Mouse (Mus musculus) monocyte, adult 5-6 weeks (primary cell): ENCODE results near the gene Zfp592. TPM values are rescaled to one million over a fixed set of nuclear protein-coding genes. Genes with fewer than 3 reads are reported as not detected.
A peak's percentile ranks its signal among the peaks of the same experiment; 100 is the strongest.

Source experiments
- ATAC-seq: fragments of 153-309, 156-312 bp; replicated peaks from 2 replicates; pipeline ENCODE4 v1.8.0; 2017; ENCODE audit warnings: mild to moderate bottlenecking; ENCODE audit not compliant: low TSS enrichment, insufficient number of reproducible peaks, severe bottlenecking, poor library complexity, low FRiP score
- total RNA-seq: library from RNA; stranded (forward); fragments of 200-1000, 200-491, 200-594 nt; gene quantifications from 3 replicates; pipeline ENCODE4 v1.2.3, GENCODE M21; 2017

The Zfp592 gene
- total RNA-seq, 1 experiment from 2014 or later, result 24.9 TPM

DNA sequence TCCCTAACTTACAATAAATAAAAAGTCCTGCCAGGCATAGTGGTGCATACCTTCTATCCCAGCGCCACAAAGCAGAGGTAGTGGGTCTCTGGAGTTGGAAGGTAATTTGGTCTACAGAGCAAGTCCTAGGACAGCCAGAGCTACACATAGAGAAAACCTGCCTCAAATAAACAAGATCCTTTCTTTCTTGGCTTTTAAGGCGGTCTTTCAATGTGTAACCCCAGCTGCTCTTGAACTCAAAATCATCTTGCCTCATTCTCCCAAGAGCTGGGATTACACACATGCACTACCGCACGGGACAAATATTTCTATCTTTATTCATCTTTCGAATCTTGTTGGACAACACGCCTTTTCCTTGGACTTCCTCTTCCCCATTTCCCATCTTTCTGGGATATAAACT, 1.4 kb upstream of the Zfp592 start:
- no peak for ATAC-seq

DNA sequence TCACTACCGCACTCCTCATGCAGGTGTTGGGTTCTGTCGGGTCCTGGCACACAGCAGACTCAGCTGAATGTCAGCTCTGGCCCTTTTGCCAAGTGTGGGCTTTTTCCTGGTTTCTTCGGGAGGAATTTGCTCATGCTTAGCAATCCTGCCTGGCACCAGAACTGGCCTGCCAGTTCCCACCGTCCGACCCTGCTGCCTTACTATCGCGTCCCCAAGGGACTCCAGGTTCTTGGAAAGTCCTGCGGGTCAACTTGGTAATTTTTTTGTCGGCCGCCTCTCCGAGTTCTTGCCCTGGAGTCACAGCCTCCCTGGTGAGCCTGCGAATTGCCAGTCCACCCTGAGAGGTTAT, 876 bp upstream of the Zfp592 start:
- no peak for ATAC-seq

DNA sequence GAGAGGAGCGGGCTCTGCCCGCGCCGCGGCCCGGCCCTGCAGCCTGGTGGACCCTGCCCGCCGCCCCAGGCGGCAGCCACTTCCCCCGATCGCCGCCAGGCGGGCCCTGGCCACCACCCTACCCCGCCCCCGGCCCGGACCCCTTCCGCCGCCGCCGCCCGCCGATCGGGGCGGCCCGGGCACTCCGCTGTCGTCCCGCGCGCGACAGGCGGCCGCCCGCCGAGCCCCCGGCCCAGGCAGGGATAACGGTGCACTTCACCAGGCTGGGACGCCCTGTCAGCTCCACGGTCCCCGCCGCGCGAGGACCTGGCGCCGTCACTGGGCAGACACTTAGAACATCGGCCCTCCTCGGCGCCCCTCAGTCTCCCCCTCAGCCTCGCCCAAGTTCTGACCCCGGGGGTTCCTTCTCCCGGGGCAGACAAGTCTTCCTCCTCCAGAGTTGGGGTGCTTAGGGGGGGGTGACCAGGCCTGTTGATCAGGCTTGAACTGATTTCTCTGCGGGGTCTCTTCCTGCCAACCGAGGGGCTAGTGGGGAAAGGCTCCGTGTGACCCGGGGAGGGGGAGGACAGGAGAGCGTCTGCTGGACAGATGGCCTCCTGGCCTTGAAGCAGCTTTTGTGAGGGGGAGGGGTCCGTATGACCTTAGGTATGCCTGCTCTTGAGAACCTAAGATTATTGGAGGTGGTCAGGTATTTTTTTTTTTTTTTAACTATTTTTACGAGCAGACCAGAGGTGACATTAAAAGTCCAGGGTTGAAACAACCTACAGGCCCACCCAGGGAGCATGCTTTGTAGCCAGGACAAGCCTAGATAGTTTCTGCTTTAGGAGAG, 567 bp downstream of the Zfp592 start:
- no peak for ATAC-seq

DNA sequence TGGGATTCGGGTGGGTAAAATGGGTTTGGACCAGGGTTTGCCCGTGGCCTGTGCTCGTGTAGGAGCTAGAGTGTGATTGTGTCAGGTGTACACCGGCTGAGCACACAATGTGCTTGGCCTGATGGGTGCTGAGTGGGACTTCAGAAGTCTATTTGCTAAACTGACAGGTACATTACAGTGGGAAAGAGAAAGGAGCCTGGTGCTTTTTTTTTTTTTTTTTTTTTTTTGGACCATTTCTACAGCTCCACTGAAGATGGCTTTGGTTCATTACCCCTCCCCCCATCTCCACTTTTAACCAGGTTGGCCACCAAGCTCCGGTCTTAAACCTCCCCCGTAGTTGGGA, 1.2 kb downstream of the Zfp592 start:
- no peak for ATAC-seq

DNA sequence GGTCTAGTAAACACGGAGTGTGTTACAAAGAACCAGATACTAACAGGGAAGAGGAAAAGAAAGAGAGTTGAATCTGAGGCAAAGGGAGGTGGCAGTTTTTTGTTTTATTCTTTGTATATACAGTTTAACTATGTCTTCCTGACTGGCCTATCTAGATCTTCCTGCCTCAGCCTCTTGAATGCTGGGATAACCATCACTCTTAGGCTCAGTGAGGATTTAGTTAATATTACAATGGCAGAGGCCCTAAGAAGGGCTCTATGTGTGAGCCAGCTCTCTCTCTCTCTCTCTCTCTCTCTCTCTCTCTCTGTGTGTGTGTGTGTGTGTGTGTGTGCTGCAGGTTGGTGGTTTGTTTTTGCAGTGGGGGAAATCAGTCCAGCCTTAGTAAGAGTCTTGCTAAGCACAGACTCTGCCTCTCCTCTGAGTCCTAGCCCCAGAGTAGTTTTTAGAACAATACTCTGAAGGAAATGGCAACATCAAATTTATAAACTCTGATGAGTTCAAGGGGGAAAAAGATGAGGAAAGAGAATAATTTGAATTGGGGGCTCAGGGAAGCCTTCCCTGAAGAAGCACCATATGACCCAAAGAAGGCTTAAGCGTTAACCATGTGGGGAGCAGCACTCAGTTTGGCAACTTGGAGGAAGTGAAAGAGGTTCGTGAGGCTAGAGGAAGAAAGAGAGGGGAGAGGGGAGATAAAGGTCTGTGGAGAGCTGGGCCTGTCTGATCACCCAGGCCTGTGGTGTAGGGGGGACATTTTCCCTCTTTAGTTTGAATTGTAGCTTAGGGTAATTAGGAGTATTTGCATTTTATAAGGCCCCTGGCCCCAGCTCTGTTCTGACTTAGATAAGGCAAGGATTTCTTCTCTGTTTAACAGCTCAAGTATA, 2.0 kb downstream of the Zfp592 start:
- ATAC-seq, result peak; percentile 56

DNA sequence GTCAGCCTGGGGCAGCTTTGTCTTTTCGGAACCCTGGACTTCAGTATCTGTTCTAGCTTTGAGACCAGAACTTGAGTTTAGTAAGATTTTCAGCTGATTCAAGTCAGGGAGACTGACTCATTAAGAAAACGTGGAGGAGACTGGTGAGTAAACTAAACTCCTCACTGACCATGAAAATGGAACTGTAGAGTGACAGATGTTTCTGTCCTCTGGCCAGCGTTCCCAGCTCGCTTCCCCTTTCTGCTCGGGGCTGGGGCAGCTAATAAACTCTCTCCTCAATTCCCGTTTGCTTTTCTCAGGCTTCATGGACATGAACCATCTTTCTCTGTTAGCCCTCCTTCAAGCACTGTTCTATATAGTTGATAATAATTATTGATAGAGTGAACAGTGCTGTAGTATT, 4.3 kb downstream of the Zfp592 start:
- ATAC-seq, result 0 out of 2 replicates have a peak, but pooled peaks have one; percentile 40

DNA sequence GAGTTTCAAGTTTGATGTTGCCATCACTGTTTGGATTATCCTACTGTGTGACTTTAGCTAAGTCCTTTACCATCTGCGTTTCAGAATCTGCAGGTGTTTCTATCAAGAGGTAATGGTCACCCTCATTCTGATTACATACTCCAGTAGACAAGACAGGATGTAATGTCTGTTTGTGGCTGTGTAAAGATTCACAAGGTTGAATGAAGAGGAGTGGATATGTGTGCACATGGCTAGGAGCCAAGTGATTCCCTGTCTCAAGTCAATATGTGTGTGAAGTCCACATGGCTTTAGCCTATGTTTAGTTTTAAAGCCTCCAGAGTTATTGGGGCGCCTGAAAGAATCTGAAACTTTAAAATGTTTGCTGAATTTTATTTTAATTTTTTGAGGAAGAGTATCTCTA, 6.1 kb downstream of the Zfp592 start:
- ATAC-seq, result no peak

DNA sequence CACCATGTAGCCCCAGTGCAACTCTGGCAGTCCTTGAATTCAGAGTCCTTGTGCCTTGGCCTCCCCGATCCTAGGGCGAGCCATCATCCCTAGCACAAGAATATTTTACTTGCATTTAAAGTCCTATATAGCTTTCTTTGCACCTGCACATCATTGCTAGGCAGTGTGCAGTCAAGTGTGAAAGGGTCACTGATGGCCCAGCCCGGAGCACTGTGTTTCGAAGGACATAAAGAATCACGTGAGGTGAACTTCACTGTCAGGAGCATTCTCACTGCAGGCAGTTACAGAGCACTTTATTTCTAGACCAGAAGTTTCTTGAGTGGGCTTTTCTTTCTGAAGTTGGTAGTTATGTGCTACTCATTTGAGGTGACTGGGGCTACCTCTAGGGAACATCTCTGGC, 8.4 kb downstream of the Zfp592 start:
- ATAC-seq, result no peak

DNA sequence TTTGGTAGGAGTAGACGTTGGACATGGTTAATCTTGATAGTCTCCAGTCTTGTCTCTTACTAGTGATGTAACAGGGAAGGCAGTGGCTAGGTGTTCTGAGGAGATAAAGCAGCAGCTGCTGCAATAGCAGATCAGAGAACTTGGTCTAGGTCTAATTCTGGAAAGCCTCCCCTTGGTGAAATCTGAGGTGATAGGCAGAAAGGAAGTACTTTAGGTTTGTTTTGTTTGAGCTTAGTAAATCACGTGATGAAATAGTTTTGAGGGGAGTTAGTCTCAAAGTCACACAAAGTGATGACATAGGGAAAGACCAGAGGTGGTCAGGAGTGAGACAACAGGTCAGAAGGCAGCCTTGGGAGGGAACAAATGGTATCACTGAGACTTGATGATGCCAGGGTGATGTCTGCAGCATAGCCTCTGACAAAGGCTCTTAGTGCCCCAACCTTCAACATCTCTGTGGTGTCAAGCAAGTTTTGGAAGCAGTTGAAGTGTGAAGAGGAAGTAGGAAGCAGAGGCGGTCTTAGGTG, 11.1 kb downstream of the Zfp592 start:
- ATAC-seq, result peak; percentile 48; the same call in 1 of the 2 replicates

DNA sequence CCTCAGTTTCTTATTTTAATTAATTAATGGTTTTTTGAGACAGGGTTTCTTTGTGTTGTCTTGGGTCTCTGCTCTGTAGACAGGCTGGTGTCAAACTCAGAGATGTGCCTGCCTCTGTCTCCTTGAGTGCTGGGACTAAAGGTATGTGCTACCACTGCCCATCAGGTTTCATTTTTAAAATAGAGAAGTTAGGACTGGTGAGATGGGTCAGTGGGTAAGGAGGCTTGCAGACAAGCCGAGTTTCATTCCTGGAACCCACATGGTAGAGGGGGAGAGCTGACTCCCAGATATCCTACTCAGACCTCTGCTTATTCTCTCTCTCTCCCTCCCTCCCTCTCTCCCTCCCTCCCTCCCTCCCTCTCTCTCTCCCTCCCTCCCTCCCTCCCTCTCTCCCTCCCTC, 12.5 kb downstream of the Zfp592 start:
- ATAC-seq, result no peak

DNA sequence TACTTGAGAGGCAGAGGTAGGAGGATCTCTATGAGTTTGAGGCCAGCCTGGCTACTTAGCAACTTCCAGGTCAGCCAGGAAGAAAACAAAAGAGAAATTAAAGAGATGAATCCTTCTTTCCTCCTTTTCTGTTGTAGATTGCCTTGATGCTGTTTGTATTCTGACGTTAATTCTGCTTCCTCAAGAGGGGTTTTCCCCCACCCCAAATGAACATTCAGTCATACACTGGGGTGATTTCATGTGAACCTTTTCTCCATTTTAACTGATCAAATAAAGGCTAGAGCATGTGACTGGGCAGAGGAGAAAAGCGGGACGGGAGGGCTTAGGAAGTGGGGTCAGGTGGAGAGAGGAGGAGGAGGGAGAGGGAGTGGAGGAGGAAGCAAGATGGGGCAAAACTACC, 14.8 kb downstream of the Zfp592 start:
- no peak for ATAC-seq

DNA sequence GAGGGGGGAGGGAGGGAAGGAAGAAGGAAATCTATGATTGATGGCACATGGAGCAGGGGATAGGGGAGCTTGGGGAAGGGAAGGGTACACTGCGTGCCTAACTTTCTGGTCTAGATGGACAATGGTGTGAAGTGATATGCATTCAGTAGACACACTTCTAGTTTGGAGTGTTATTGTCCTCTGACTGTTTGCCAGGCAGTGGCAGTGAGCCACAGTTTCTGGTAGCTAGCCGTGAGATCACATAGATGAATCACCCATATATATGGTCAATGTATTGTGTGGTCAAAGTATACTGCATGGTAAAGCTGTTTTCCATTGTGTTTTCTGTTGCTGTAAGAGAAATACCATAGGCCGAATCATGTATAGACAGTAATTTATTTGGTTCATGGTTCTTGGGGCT, 18.1 kb downstream of the Zfp592 start:
- no peak for ATAC-seq

DNA sequence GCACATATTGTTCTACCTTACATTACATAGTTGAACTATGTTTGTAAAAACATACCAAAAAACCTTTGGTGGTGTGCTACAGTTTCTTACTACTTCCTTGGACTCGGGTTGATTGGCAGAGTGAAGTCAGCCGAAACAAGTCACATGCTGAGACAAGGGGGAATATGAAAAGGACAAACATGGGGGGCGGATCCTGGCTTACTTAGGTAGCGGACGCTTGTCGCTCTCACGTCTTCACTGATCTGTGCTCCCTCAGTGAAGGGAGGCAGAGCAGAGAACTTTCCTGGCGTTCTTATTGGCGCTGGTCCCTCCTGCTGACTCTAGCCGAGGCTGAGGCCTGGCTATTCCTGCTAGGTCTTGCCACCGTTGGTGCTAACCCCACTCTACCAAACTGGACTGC, 26.8 kb downstream of the Zfp592 start:
- no peak for ATAC-seq

DNA sequence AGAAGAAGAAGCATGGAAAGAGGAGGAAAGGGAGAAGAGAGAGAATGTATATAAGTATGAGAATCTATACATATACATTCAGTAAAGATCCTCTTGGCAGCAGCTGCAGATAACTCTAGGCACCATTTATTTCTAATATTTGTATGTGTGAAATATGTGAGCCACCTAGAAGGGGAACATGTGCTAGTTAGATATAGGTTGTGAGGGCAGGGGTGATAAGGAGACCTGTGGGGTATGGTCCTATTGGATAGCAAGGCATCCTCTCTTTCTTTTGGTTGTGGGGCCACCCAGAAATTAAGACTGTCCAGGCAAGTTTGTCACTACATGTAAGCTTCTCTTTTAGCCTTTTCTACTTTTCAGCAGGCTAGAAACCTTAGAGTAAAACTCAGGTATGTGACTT, 29.2 kb downstream of the Zfp592 start:
- no peak for ATAC-seq

DNA sequence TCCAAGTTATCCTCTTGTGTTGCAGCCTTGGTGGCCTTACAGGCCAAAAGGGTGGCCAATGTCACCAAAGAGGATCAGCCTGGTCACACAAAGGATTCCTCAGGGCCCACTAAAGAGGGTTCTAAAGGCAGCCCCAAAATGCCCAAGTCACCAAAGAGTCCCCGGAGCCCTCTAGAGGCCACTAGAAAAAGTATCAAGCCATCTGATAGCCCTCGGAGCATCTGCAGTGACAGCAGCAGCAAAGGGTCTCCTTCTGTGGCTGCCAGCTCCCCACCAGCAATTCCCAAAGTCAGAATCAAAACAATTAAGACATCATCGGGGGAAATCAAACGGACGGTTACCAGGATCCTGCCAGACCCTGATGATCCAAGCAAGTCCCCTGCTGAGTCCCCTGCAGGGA, 30.6 kb downstream of the Zfp592 start:
- ATAC-seq, result no peak

DNA sequence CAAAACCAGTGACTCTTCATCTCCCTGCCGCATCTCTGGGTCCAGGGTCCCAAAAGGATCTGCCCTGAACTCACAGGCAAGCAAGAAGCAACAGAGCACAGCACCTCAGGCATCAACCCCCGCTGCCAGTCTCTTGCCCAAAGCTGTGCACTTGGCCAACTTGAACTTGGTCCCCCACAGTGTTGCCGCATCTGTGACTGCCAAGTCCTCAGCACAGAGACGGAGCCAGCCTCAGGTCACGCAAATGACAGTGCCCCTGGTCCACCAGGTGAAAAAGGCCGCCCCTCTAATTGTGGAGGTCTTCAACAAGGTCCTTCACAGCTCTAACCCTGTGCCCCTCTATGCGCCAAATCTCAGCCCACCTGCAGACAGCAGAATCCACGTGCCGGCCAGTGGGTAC, 31.2 kb downstream of the Zfp592 start:
- ATAC-seq, result no peak

DNA sequence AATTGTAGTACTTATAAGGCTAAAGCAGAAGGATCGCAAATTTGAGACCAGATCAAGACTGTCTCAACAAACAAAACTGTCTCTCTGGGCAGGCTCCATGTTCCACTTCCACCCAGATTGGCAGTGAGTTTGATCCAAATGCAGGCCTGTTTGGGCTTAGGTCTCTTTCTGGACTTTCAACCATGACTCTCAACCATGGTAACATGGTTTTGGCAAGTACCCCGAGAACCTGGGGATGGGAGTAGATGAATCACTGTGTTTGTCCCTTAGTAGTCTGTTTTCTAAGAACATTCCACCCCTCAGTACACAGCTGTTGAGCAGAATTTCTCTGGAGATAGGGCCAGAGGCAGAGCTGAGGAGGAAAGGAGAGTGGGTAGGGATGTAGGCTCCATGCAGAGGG, 32.3 kb downstream of the Zfp592 start:
- ATAC-seq, result no peak

DNA sequence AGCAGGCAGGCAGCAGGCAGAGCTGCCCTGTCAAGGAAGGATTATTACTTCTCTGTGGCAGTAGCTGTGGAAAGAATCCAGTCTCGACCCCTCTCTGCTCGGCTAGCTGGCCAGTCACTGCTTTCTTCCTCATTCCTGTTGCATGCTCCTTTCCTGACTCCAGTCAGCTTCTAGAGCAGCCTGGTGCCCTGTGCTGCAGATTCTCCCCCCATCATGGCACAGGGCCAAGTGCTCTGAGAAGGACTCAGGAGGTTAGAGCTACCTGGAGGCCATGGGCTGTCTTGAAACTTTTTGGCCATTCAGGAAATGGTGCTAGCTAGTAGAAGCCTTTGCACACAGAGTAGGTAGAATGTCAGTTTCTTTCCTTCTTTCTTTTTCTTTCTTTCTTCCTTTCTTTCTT, 46.2 kb downstream of the Zfp592 start:
- ATAC-seq, result no peak

DNA sequence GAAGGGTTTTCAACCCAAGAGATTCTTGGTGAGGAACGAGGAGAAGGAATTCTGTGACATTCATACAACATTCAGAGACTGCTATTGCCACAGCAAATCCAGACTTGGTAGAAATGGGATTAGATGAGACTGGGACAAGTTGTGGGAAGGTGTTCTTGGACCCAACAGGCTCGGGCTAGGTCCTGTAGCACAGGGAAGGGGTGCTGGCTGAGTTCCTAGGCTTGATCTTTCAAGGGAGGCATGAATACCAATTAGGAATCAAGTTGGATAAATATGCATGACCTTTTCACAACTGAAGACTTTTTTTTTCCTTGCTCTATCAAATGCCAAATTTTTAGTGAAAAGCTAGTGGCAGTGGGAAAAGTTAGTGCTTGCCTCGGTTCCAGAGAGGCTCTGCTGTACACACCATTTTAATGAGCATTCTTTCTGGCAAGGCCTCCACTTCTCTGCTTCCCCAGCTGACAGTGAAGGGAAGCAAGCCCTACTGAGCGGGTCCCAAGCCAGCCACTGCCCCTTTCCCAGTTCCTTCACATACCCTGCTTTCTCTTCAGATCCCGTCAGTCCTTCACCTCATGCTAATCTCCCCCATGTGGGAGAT, 49.6 kb downstream of the Zfp592 start:
- no peak for ATAC-seq

DNA sequence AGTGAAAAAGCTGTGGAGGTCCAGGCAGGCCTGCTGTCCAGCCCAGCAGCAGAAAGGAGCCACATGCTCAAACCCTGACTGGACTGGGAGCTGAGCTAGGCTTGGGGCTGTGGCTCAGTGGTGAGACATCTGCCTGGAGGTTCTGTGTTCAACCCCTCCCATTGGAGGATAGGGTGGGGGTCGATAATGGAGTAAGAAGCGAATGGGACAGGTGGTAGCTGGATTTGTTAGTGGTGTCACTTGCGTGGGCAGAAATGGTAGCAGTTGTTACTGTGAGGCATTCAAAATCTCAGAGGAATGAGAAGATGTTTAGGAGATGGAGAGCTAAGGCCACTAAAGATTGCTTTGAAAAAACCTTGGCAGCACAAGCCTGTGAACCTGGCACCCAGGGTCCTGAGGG, 54.4 kb downstream of the Zfp592 start:
- no peak for ATAC-seq
